Mouse (Mus musculus) lung, postnatal 0 days (tissue): ENCODE results near the gene Cept1.

Source experiments
- CTCF ChIP-seq: IDR thresholded peaks from 2 replicates; pipeline ENCODE4 v1.5.1; 2016; ENCODE audit warnings: antibody characterized with exemption, mild to moderate bottlenecking
- EP300 ChIP-seq: IDR thresholded peaks from 2 replicates; pipeline ENCODE4 v1.6.1; 2016; ENCODE audit warnings: antibody characterized with exemption, mild to moderate bottlenecking, control low read depth

DNA sequence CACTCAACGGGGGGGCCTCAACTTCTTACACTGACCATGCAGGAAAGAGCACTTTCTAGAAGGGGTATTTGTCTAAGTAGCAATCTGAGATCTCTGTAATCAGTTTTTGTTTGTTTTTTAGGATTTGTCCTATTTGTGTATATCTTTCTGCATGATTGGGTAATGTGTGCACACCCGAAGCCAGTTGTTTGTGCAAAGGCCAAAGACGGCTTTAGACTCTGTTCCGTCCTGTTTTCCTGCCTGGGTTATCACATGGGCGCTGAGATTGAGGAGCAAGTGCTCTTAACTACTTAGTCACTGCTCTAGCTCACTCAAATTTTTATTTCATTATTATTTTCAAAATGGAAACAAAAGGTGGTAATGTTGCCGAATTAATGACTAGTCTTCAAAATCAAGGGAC is 32.6 kb downstream of the Cept1 start:
- TF ChIP-seq CTCF (no peak), EP300 (no peak)
